Mouse (Mus musculus): ENCODE data around the gene Ctla4.

- TF ChIP-seq ZC3H11A (IDR thresholded peaks at IDR 0.05; ENCODE audit: borderline replicate concordance, low read depth, low read length), result no peak
- TF ChIP-seq ZNF384 (IDR thresholded peaks at IDR 0.05; ENCODE audit: low read depth, low read length), result no peak
- no peak for TF ChIP-seq CHD2 (IDR thresholded peaks at IDR 0.05; ENCODE audit: low read depth, low read length)
- no peak for TF ChIP-seq MAFK (IDR thresholded peaks at IDR 0.05; ENCODE audit: insufficient read depth, low read depth, low read length)
Measured at GRCm38 (mm10) chr1:60940620-60941019, 53.8 kb downstream of the Ctla4 start.

Measured in ES-E14 (cell line).